Mouse (Mus musculus) heart, embryonic 15.5 days (tissue): Measurements from ENCODE around the gene Chrna4. TPM values are rescaled to one million over a fixed set of nuclear protein-coding genes. Genes with fewer than 3 reads are reported as not detected.

ENCODE experiments used
- ATAC-seq: fragments of 200-750 bp; cut with Nextera tagmentation; replicated peaks from 2 replicates; pipeline ENCODE4 v1.8.0; 2017; ENCODE audit warnings: low read depth, moderate TSS enrichment; ENCODE audit not compliant: insufficient number of reproducible peaks, insufficient read depth, low FRiP score
- H3K27ac ChIP-seq: fragments of 300-500 bp; sonication (generic); 2 replicates; pipeline ENCODE4 v1.5.1; 2015; ENCODE audit warnings: mild to moderate bottlenecking, inconsistent platforms
- H3K27me3 ChIP-seq: fragments of 300-500 bp; sonication (generic); 2 replicates; pipeline ENCODE4 v1.6.1; 2015; ENCODE audit warnings: inconsistent platforms
- H3K36me3 ChIP-seq: fragments of 300-500 bp; sonication (generic); 2 replicates; pipeline ENCODE4 v1.6.1; 2015; ENCODE audit warnings: mild to moderate bottlenecking, inconsistent platforms
- H3K4me1 ChIP-seq: fragments of 300-500 bp; sonication (generic); replicated peaks from 2 replicates; pipeline ENCODE4 v1.6.1; 2015; ENCODE audit warnings: inconsistent platforms
- H3K4me2 ChIP-seq: fragments of 300-500 bp; sonication (generic); 2 replicates; pipeline ENCODE4 v1.6.1; 2015; ENCODE audit warnings: inconsistent platforms, mild to moderate bottlenecking, moderate library complexity
- H3K4me3 ChIP-seq: fragments of 300-500 bp; sonication (generic); 2 replicates; pipeline ENCODE4 v1.5.1; 2015; ENCODE audit warnings: mild to moderate bottlenecking, inconsistent platforms
- H3K9ac ChIP-seq: fragments of 300-500 bp; sonication (generic); 2 replicates; pipeline ENCODE4 v1.6.1; 2015; ENCODE audit warnings: mild to moderate bottlenecking, inconsistent platforms
- H3K9me3 ChIP-seq: fragments of 300-500 bp; sonication (generic); replicated peaks from 2 replicates; pipeline ENCODE4 v1.6.1; 2016; ENCODE audit warnings: inconsistent platforms
- WGBS: fragments of 180-500 bp; shearing (Covaris S2); methylation state at CpG from one replicate; pipeline ENCODE4 v1.1.7; 2015; ENCODE audit warnings: mixed read lengths; 5-methylcytosine and 5-hydroxymethylcytosine counted together
- polyA plus RNA-seq: library from polyadenylated mRNA; unstranded; fragments of >200 nt; fragmentation: Nextera tagmentation; extraction: Ambion mirVana; gene quantifications from 2 replicates; pipeline ENCODE4 v1.2.1, GENCODE M21; 2015

Chrna4 gene
- polyA plus RNA-seq, 1 experiment from 2014 or later, result 0.28 TPM

DNA sequence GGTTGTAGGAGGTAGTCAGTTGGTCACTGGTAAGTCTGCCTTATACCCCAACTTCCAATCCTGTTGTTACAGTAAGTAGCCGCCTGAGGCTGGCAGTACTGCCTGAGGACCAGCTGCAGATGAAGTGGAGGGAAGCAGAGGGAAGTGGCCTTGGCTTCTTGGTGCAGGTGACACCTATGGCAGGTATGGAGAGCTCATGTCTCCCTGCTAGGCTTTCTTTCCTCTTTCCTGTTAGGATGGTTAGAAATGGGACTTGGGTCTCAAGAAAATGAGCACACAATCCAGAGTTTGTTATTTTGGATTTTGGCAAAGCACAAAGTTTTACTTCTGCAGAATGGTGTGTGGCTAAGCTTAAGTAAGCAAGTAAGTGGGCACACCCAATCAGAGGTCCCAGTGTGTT is 54.4 kb downstream of the Chrna4 start:
- no peak overlapping the region for H3K9ac ChIP-seq
- H3K27me3 ChIP-seq, result no peaks in the 10 kb centered on the region
- H3K27ac ChIP-seq, result no peak overlapping the region
- H3K4me1 ChIP-seq, result peaks cover 10% of the 10 kb centered on the region
- H3K4me3 ChIP-seq, result no peak overlapping the region
- no peaks in the 10 kb centered on the region for H3K9me3 ChIP-seq
- 79% methylated on average over 1 of the region's 1 CpGs for WGBS
- ATAC-seq, result no peak
- H3K4me2 ChIP-seq, result no peak overlapping the region
- no peaks in the 10 kb centered on the region for H3K36me3 ChIP-seq

GRCm38 (mm10) chr2:180988347-180988913 is 54.9 kb downstream of the Chrna4 start:
- Histone ChIP-seq H3K27me3 (no peaks in the 10 kb centered on the region), H3K4me1 (peaks cover 10% of the 10 kb centered on the region), H3K27ac (no peak overlapping the region), H3K9ac (no peak overlapping the region), H3K36me3 (no peaks in the 10 kb centered on the region), H3K4me2 (no peak overlapping the region), H3K9me3 (no peaks in the 10 kb centered on the region), H3K4me3 (no peak overlapping the region)
- no peak for ATAC-seq
- WGBS, result 58% methylated on average over 3 of the region's 3 CpGs

DNA sequence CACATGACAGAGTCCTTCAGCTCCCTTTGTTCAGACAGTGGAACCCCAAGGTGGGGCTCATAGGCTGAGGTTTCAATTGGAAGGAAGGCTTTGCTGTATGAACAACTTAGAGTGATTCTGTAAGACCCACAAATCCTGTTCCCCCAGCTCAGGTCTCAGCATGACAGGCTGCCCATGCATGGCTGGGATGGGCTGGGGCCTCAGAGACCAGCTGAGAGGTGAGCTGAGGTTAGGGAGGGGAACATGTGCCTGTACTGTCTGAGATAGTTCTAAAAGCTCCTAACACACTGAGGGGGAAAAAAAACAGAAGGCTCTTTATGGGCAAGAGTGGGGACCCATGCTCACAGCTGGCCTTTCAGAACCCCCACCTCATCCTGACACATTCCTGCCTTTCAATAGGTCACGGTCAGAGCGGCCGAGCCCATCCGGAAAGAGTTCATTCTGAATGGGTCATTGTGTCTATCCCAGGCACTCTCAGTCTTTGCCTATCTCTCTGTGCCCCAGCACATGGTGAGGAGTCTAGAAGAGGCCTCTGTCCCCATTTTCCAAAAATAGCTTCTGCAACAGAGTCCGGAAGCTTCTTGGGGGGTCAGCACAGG is 55.8 kb downstream of the Chrna4 start:
- Histone ChIP-seq H3K4me3 (no peak overlapping the region), H3K9ac (no peak overlapping the region), H3K9me3 (no peaks in the 10 kb centered on the region), H3K27me3 (no peaks in the 10 kb centered on the region), H3K4me2 (no peak overlapping the region), H3K4me1 (peaks cover 10% of the 10 kb centered on the region), H3K27ac (no peak overlapping the region), H3K36me3 (peaks cover 5% of the 10 kb centered on the region; the same call in 1 of the 2 replicates)
- ATAC-seq, result no peak
- 34% methylated on average over 5 of the region's 5 CpGs for WGBS

- 73% methylated on average over 1 of the region's 1 CpGs for WGBS
- H3K36me3 ChIP-seq, result peaks cover 9% of the 10 kb centered on the region
- no peak overlapping the region for H3K27ac ChIP-seq
- H3K9me3 ChIP-seq, result no peaks in the 10 kb centered on the region
- no peaks in the 10 kb centered on the region for H3K27me3 ChIP-seq
- H3K4me3 ChIP-seq, result no peak overlapping the region
- H3K4me1 ChIP-seq, result peaks cover 10% of the 10 kb centered on the region
- H3K9ac ChIP-seq, result no peak overlapping the region
- no peak overlapping the region for H3K4me2 ChIP-seq
- no peak for ATAC-seq
These were observed 56.3 kb downstream of the Chrna4 start for GRCm38 (mm10) chr2:180987001-180987400.

DNA sequence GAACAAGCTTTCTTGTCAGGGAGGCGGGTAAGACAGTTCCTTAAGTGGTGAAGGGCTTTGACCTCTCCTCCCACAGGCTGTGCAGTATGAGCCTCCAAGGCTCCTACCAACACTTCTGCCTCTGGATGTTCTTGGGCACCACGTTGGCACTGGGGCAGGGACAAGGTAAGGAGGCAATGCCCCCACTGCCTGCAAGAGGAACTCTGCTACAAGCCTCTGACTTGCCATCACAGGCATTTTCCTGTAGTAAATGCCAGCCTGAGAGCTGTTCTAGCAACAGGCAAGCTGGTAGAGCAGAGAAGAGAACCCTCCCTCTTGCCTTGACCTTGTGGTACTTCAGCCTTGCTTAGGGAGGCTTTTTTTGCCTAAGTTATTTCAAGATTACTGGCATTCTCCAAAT is 56.9 kb downstream of the Chrna4 start, which contains the start of gene Col20a1:
Gene Col20a1 (plus strand): TSS at position 87 of the 400 bp plus-strand sequence.
- Histone ChIP-seq H3K4me3 (no peak within 1 kb of the TSS), H3K4me2 (no peak within 1 kb of the TSS), H3K27ac (no peak within 1 kb of the TSS), H3K27me3 (no peaks in the 10 kb centered on the region), H3K9me3 (no peaks in the 10 kb centered on the region), H3K36me3 (peaks cover 15% of the 10 kb centered on the region), H3K9ac (no peak within 1 kb of the TSS), H3K4me1 (peaks cover 10% of the 10 kb centered on the region)
- ATAC-seq, result no peak
- WGBS, result 62% methylated on average over 2 of the region's 2 CpGs

GRCm38 (mm10) chr2:180985635-180986034 is 57.7 kb downstream of the Chrna4 start:
- peaks cover 10% of the 10 kb centered on the region for H3K4me1 ChIP-seq
- H3K9ac ChIP-seq, result no peak overlapping the region
- no peak overlapping the region for H3K27ac ChIP-seq
- no peaks in the 10 kb centered on the region for H3K27me3 ChIP-seq
- WGBS, result 78% methylated on average over 2 of the region's 2 CpGs
- no peak overlapping the region for H3K4me3 ChIP-seq
- peaks cover 23% of the 10 kb centered on the region for H3K36me3 ChIP-seq
- no peak overlapping the region for H3K4me2 ChIP-seq
- no peaks in the 10 kb centered on the region for H3K9me3 ChIP-seq
- ATAC-seq, result no peak

GRCm38 (mm10) chr2:180981133-180981532 is 62.2 kb downstream of the Chrna4 start:
- Histone ChIP-seq H3K36me3 (peaks cover 66% of the 10 kb centered on the region), H3K9ac (no peak overlapping the region), H3K4me3 (no peak overlapping the region), H3K27ac (no peak overlapping the region), H3K27me3 (no peaks in the 10 kb centered on the region), H3K4me2 (no peak overlapping the region), H3K4me1 (no peaks in the 10 kb centered on the region), H3K9me3 (no peaks in the 10 kb centered on the region)
- 78% methylated on average over 6 of the region's 6 CpGs for WGBS
- no peak for ATAC-seq

Other genes starting within 250 kb of the Chrna4 start
- 32.9 and 42.2 TPM in 2 replicates for gene Ythdf1, start 122.6 kb downstream of the Chrna4 start, polyA plus RNA-seq
- 0.11 TPM in 1 of 2 replicates, not detected in the other for gene Birc7, start 114.5 kb downstream of the Chrna4 start, polyA plus RNA-seq
- 38.2 and 49.5 TPM in 2 replicates for gene Nkain4, start 88.8 kb downstream of the Chrna4 start, polyA plus RNA-seq
- 71.8 and 92.4 TPM in 2 replicates for gene Arfgap1, start 76.3 kb downstream of the Chrna4 start, polyA plus RNA-seq
- gene Col20a1, start 57.0 kb downstream of the Chrna4 start, polyA plus RNA-seq, result 0.04 and 0.43 TPM in 2 replicates
- 0.03 and 0.65 TPM in 2 replicates for gene Kcnq2, start 91.8 kb upstream of the Chrna4 start, polyA plus RNA-seq
- gene Eef1a2, start 113.5 kb upstream of the Chrna4 start, polyA plus RNA-seq, result 12.1 and 13.2 TPM in 2 replicates
- 146 and 165 TPM in 2 replicates for gene Ppdpf, start 143.7 kb upstream of the Chrna4 start, polyA plus RNA-seq
- gene Ptk6, start 159.2 kb upstream of the Chrna4 start, polyA plus RNA-seq, result 0.05 TPM in 1 of 2 replicates, not detected in the other
- 0.09 and 0.10 TPM in 2 replicates for gene Srms, start 169.6 kb upstream of the Chrna4 start, polyA plus RNA-seq
- gene Fndc11, start 176.5 kb upstream of the Chrna4 start, polyA plus RNA-seq, result 0.10 TPM in 1 of 2 replicates, not detected in the other
- 0.87 and 1.9 TPM in 2 replicates for gene Helz2, start 198.5 kb upstream of the Chrna4 start, polyA plus RNA-seq
- gene Gmeb2, start 244.5 kb upstream of the Chrna4 start, polyA plus RNA-seq, result 7.4 and 9.5 TPM in 2 replicates